Mouse (Mus musculus): ENCODE results near the gene Trim44. TPM values are rescaled to one million over a fixed set of nuclear protein-coding genes. Genes with fewer than 3 reads are reported as not detected.

Gene Trim44
- polyA plus RNA-seq, 2 experiments = 4.8 to 11.3 TPM

DNA sequence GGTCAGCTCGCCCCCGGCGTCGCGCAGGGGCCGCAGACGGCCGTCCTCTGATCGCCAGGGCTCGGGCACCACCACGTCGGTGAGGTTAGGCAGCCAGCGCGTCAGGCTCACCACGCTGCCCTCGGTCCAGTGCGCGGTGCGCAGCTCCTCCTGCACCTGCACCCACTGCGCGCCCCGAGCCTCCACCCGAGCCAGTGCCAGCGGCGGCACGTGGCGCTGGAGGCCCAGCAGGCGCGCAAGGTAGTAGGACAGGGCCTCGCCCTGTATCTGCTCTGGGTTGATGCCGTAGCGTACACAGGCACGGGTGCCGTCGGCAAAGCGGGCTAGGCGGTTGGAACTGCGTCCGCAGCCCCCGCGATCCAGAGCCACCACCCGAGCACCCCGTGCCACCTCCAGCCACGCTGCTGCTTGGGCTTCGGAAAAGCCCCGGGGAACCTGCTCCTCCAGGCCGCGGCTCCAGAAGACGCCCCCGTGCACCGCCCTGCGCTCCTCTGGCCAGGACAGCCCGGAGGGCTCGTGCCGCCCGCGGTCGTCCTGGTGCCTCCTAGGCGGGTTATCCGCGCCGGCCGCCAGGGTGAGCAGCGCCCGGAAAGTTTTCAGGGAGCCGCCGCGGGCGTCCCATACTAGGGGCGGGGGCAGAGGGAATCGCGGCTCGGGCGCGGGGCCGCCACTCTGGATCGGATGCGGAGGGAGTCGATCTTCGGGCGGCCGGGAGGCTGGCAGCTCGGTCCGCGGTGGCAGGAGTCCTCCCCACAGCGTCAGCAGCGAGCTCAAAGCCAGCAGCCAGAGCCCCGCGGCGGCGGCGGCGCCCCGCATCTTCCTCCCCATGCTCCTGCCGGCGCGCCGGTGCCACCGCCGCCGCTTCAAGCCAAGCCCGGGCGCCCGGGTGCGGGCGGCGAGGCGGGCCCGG is 43.4 kb upstream of the Trim44 start:
- no peak for DNase-seq (ENCODE audit: low read depth in 3 of 3, low spot score in 3 of 3)
- under 1% methylated on average over 103 of the region's 109 CpGs for WGBS (ENCODE audit: insufficient replicate concordance)

DNA sequence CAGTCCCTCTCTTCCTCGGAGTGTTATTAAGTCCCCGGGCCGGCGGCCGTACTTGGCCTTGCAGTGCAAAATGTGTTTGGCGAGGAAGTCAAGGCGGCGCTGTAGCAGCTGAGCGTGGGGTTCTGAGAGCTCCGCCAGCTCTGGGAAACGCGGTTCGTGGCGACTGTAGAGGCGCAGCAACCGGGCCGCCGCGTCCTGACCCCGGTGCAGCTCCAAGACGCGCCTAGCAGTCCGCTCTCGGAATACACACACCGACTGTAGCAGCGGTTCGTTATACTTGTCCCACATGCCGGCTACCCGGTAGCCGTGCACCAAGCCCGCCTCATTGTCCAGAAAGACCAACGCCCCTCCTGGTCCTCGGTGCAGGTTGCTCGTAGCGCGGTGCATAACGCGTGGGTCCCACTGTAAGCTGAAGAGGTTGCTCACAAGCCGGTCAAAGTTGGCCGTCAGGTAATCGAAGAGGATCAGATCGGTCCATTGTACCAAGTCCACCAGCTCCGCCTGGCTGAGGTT is 42.7 kb upstream of the Trim44 start:
- H3K9me3 ChIP-seq (ENCODE audit: control insufficient read depth, low read length) = no peaks in the 10 kb centered on the region
- peak overlapping the region; percentile 43 to 53; a peak in 3 of 4 replicates for H3K4me3 ChIP-seq (ENCODE audit: insufficient read depth in 1 of 2, low read depth in 2 of 2, low read length in 2 of 2)
- no peak for TF ChIP-seq CTCF (IDR thresholded peaks at IDR 0.05; ENCODE audit: low read depth)
- TF ChIP-seq EP300 (IDR thresholded peaks at IDR 0.05; ENCODE audit: low read depth) = no peak
- H3K9ac ChIP-seq (replicated peaks) = no peak overlapping the region
- H3K27me3 ChIP-seq (ENCODE audit: control insufficient read depth, insufficient read depth, low read length) = peaks cover 34% of the 10 kb centered on the region
- no peak overlapping the region for H3K27ac ChIP-seq
- ATAC-seq (ENCODE audit: insufficient read depth) (no peak), DNase-seq (ENCODE audit: low read depth in 3 of 3, low spot score in 3 of 3) (no peak)
- H3K36me3 ChIP-seq (replicated peaks; ENCODE audit: control insufficient read depth, insufficient read depth, low read depth) = no peaks in the 10 kb centered on the region
- H3K4me2 ChIP-seq (ENCODE audit: low read depth) = peak overlapping the region; percentile 65
- H3K4me1 ChIP-seq (replicated peaks; ENCODE audit: control insufficient read depth in 2 of 2, insufficient read depth in 2 of 2, low read length in 1 of 2) = no peaks in the 10 kb centered on the region; a peak in 1 of 4 replicates
- WGBS (ENCODE audit: insufficient replicate concordance) = under 1% methylated on average over 43 of the region's 43 CpGs

More for the DNA sequence above, 43.4 kb upstream of the Trim44 start:
- Histone ChIP-seq H3K9ac (replicated peaks) (no peak overlapping the region), H3K27ac (no peak overlapping the region), H3K9me3 (ENCODE audit: control insufficient read depth, low read length) (no peaks in the 10 kb centered on the region), H3K4me2 (ENCODE audit: low read depth) (peak overlapping the region; percentile 65), H3K36me3 (replicated peaks; ENCODE audit: control insufficient read depth, insufficient read depth, low read depth) (no peaks in the 10 kb centered on the region), H3K4me1 (replicated peaks; ENCODE audit: control insufficient read depth in 2 of 2, insufficient read depth in 2 of 2, low read length in 1 of 2) (no peaks in the 10 kb centered on the region; a peak in 1 of 4 replicates), H3K27me3 (ENCODE audit: control insufficient read depth, insufficient read depth, low read length) (peaks cover 34% of the 10 kb centered on the region), H3K4me3 (ENCODE audit: insufficient read depth in 1 of 2, low read depth in 2 of 2, low read length in 2 of 2) (peak overlapping the region; percentile 43 to 53)
- ATAC-seq (ENCODE audit: insufficient read depth) = peak; percentile 35; the same call in 1 of the 2 replicates
- TF ChIP-seq EP300 (IDR thresholded peaks at IDR 0.05; ENCODE audit: low read depth) (no peak), CTCF (IDR thresholded peaks at IDR 0.05; ENCODE audit: low read depth) (no peak)

DNA sequence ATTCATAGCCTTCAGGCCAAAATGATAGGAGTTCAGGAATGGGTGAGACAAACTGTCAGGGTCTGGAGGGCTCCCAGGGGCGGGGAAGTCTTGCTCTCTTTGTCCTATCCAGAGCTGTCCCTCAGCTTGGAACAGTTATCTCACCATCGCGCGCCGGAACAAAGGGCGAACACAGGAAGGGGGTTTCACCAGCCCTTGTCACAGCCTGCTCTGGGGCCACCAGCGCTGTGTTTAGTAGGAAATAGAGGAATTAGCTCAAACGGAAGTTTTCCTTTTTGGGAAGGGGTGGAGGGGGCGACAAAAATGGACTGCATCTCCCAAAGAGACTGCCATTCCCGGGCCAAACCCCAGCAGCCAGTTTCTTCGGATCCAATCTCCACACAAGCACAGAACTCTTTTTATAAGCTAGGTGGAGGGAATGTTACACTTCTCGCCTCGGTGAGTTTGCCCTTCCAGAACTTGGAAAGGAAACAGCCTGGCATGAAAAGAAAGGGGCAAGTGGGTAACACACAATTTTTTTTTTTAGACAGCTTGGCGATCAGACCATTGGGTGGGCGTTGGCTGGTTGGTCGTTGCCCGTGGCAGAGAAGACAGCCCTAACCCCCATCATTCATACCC is 42.1 kb upstream of the Trim44 start:
- H3K36me3 ChIP-seq (replicated peaks; ENCODE audit: control insufficient read depth, insufficient read depth, low read depth) = no peaks in the 10 kb centered on the region
- TF ChIP-seq EP300 (IDR thresholded peaks at IDR 0.05; ENCODE audit: low read depth) = no peak
- TF ChIP-seq CTCF (IDR thresholded peaks at IDR 0.05; ENCODE audit: low read depth) = no peak
- H3K4me3 ChIP-seq (ENCODE audit: insufficient read depth in 1 of 2, low read depth in 2 of 2, low read length in 2 of 2) = peak overlapping the region; percentile 43 to 53; a peak in 3 of 4 replicates
- H3K9ac ChIP-seq (replicated peaks) = no peak overlapping the region
- WGBS (ENCODE audit: insufficient replicate concordance) = 2% methylated on average over 17 of the region's 17 CpGs
- H3K4me2 ChIP-seq (ENCODE audit: low read depth) = peak overlapping the region; percentile 65
- DNase-seq (ENCODE audit: low read depth in 3 of 3, low spot score in 3 of 3) = no peak
- no peak overlapping the region for H3K27ac ChIP-seq
- no peaks in the 10 kb centered on the region for H3K9me3 ChIP-seq (ENCODE audit: control insufficient read depth, low read length)
- H3K27me3 ChIP-seq (ENCODE audit: control insufficient read depth, insufficient read depth, low read length) = peaks cover 34% of the 10 kb centered on the region
- no peaks in the 10 kb centered on the region; a peak in 1 of 4 replicates for H3K4me1 ChIP-seq (replicated peaks; ENCODE audit: control insufficient read depth in 2 of 2, insufficient read depth in 2 of 2, low read length in 1 of 2)
- ATAC-seq (ENCODE audit: insufficient read depth) = no peak

DNA sequence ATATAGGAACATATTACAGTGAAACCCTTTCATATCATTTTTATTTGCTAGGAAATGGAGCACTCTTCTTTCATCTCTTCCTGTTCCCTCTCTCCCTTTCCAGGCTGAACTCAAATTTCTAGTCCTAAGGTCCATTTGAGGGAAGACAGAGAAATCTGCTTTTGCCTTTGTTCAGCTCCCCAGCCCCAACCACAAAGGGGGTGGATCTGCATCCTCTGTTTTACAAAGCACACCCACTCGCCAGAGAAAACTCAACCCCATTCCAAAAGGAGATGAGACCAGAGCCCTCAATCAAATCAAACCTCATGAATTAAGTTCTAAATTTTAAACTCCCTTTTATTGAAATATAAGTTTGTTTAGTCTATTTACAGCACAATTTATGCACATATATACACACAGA is 41.4 kb upstream of the Trim44 start:
- TF ChIP-seq EP300 (IDR thresholded peaks at IDR 0.05; ENCODE audit: low read depth) (no peak), CTCF (IDR thresholded peaks at IDR 0.05; ENCODE audit: low read depth) (no peak)
- Histone ChIP-seq H3K4me3 (ENCODE audit: insufficient read depth in 1 of 2, low read depth in 2 of 2, low read length in 2 of 2) (no peak overlapping the region), H3K4me1 (replicated peaks; ENCODE audit: control insufficient read depth in 2 of 2, insufficient read depth in 2 of 2, low read length in 1 of 2) (no peaks in the 10 kb centered on the region; a peak in 1 of 4 replicates), H3K4me2 (ENCODE audit: low read depth) (no peak overlapping the region), H3K27ac (no peak overlapping the region), H3K9me3 (ENCODE audit: control insufficient read depth, low read length) (no peaks in the 10 kb centered on the region), H3K27me3 (ENCODE audit: control insufficient read depth, insufficient read depth, low read length) (peaks cover 34% of the 10 kb centered on the region), H3K9ac (replicated peaks) (no peak overlapping the region), H3K36me3 (replicated peaks; ENCODE audit: control insufficient read depth, insufficient read depth, low read depth) (no peaks in the 10 kb centered on the region)
- ATAC-seq (ENCODE audit: insufficient read depth) (no peak), DNase-seq (ENCODE audit: low read depth in 3 of 3, low spot score in 3 of 3) (no peak)
- WGBS (ENCODE audit: insufficient replicate concordance) = 28% methylated on average over 1 of the region's 1 CpGs

DNA sequence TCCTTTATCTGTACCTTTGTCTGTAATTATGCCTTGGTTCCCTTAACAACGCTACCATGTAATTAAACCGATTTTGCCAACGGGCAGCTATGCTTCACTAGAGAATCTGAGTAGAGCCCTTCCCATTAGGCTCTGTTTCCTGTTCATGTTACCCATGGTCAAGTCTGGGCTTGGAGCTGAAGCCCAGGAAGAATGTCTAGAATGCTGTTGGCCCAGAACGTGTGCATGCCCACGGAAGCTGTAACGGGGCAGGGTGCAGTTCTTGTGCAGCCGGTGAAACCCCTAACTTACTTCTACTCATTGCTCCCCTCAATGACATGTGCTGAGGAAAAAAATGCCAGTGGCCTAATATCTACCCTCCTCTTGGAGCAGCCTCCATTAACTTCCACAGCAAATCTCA is 40.2 kb upstream of the Trim44 start:
- TF ChIP-seq EP300 (IDR thresholded peaks at IDR 0.05; ENCODE audit: low read depth) (no peak), CTCF (IDR thresholded peaks at IDR 0.05; ENCODE audit: low read depth) (no peak)
- H3K9me3 ChIP-seq (ENCODE audit: control insufficient read depth, low read length) = no peaks in the 10 kb centered on the region
- H3K4me2 ChIP-seq (ENCODE audit: low read depth) = no peak overlapping the region
- H3K9ac ChIP-seq (replicated peaks) = no peak overlapping the region
- ATAC-seq (ENCODE audit: insufficient read depth) = no peak
- no peak for DNase-seq (ENCODE audit: low read depth in 3 of 3, low spot score in 3 of 3)
- H3K27ac ChIP-seq = no peak overlapping the region
- H3K36me3 ChIP-seq (replicated peaks; ENCODE audit: control insufficient read depth, insufficient read depth, low read depth) = no peaks in the 10 kb centered on the region
- no peak overlapping the region for H3K4me3 ChIP-seq (ENCODE audit: insufficient read depth in 1 of 2, low read depth in 2 of 2, low read length in 2 of 2)
- WGBS (ENCODE audit: insufficient replicate concordance) = 77% methylated on average over 7 of the region's 7 CpGs
- H3K27me3 ChIP-seq (ENCODE audit: control insufficient read depth, insufficient read depth, low read length) = peaks cover 34% of the 10 kb centered on the region
- H3K4me1 ChIP-seq (replicated peaks; ENCODE audit: control insufficient read depth in 2 of 2, insufficient read depth in 2 of 2, low read length in 1 of 2) = no peaks in the 10 kb centered on the region; a peak in 1 of 4 replicates
